Comparison of ENCODE assay signal across 12 mouse cellular contexts in genomic region chr8:121119635-121120455, GRCm38 (mm10). TPM values are rescaled to one million over a fixed set of nuclear protein-coding genes. Genes with fewer than 3 reads are reported as not detected.
DNase-seq lines count a peak whose midpoint lies in the region; ATAC-seq lines count a peak whose summit lies in the region.
"Had no signal": no experiment of that assay in that cellular context is flagged by ENCODE, and none has a peak within 500 bp of the region (broad histone marks: within the 10 kb centered on the region; RNA-seq: fewer than 3 reads in every experiment).

No protein-coding gene starts in this region.

- H3K27me3 ChIP-seq in heart, embryonic 10.5 days (ENCODE audit: insufficient read depth, poor library complexity, severe bottlenecking), result peaks cover 100% of the 10 kb centered on the region
- H3K27me3 ChIP-seq in lung, embryonic 15.5 days, result peaks cover 96% of the 10 kb centered on the region
- peaks cover 100% of the 10 kb centered on the region for H3K27me3 ChIP-seq in hindbrain, embryonic 13.5 days
- H3K27me3 ChIP-seq in neural tube, embryonic 13.5 days, result peaks cover 100% of the 10 kb centered on the region

- H3K9ac ChIP-seq in lung, embryonic 15.5 days, result no peak overlapping the region
- 0 out of 2 replicates have a peak overlapping the region, but pooled peaks have one; percentile 8 for H3K9ac ChIP-seq in hindbrain, embryonic 13.5 days
- peak overlapping the region; percentile 56 for H3K9ac ChIP-seq in neural tube, embryonic 13.5 days

- H3K27ac ChIP-seq in heart, embryonic 10.5 days, result peak overlapping the region; percentile 63
- no peak overlapping the region for H3K27ac ChIP-seq in lung, embryonic 15.5 days
- H3K27ac ChIP-seq in hindbrain, embryonic 13.5 days, result no peak overlapping the region
- no peak overlapping the region for H3K27ac ChIP-seq in neural tube, embryonic 13.5 days (replicated peaks)

- no peak for ATAC-seq in lung, embryonic 15.5 days (ENCODE audit: borderline replicate concordance, extremely low read depth, low FRiP score, low TSS enrichment)
- ATAC-seq in hindbrain, embryonic 13.5 days (ENCODE audit: low FRiP score), result no peak
- ATAC-seq in neural tube, embryonic 13.5 days (ENCODE audit: low read depth), result no peak
- no peak for ATAC-seq in monocyte, adult 5-6 weeks (replicated peaks; ENCODE audit: insufficient number of reproducible peaks, low FRiP score, low TSS enrichment, poor library complexity, severe bottlenecking)
- ATAC-seq: CD4-positive, CD25-positive, alpha-beta regulatory T cell, adult 4 months had no signal

- WGBS in heart, embryonic 10.5 days, result 12% methylated on average over 12 of the region's 12 CpGs
- WGBS in lung, embryonic 15.5 days, result 36% methylated on average over 12 of the region's 12 CpGs
- WGBS in hindbrain, embryonic 13.5 days, result 3% methylated on average over 12 of the region's 12 CpGs
- 3% methylated on average over 12 of the region's 12 CpGs for WGBS in neural tube, embryonic 13.5 days

- DNase-seq in heart, embryonic 10.5 days (ENCODE audit: low spot score), result peak; percentile 70
- DNase-seq in heart, adult 18-20 months, result no peak
- DNase-seq in lung, postnatal 4 days, result no peak
- DNase-seq in frontal cortex, adult 2 months (ENCODE audit: extremely low spot score in 1 of 2, low spot score in 1 of 2), result no peak
- DNase-seq: gastrocnemius, postnatal 10 days had no signal

- H3K36me3 ChIP-seq in heart, embryonic 10.5 days, result peaks cover 21% of the 10 kb centered on the region; the same call in 1 of the 2 replicates
- no peaks in the 10 kb centered on the region for H3K36me3 ChIP-seq in lung, embryonic 15.5 days
- H3K36me3 ChIP-seq in hindbrain, embryonic 13.5 days, result no peaks in the 10 kb centered on the region
- H3K36me3 ChIP-seq in neural tube, embryonic 13.5 days, result no peaks in the 10 kb centered on the region

- H3K4me2 ChIP-seq in lung, embryonic 15.5 days, result 0 out of 2 replicates have a peak overlapping the region, but pooled peaks have one; percentile 10
- no peak overlapping the region for H3K4me2 ChIP-seq in hindbrain, embryonic 13.5 days
- peak overlapping the region; percentile 36 for H3K4me2 ChIP-seq in neural tube, embryonic 13.5 days

- H3K9me3 ChIP-seq in heart, embryonic 10.5 days, result no peaks in the 10 kb centered on the region
- H3K9me3 ChIP-seq in lung, embryonic 15.5 days, result no peaks in the 10 kb centered on the region
- H3K9me3 ChIP-seq in hindbrain, embryonic 13.5 days, result peaks cover 10% of the 10 kb centered on the region; the same call in 1 of the 2 replicates
- H3K9me3 ChIP-seq in neural tube, embryonic 13.5 days, result no peaks in the 10 kb centered on the region

- H3K4me1 ChIP-seq in heart, embryonic 10.5 days, result peaks cover 57% of the 10 kb centered on the region
- peaks cover 30% of the 10 kb centered on the region for H3K4me1 ChIP-seq in lung, embryonic 15.5 days
- H3K4me1 ChIP-seq in hindbrain, embryonic 13.5 days (replicated peaks), result peaks cover 20% of the 10 kb centered on the region
- H3K4me1 ChIP-seq in neural tube, embryonic 13.5 days (replicated peaks), result peaks cover 23% of the 10 kb centered on the region

- H3K4me3 ChIP-seq in heart, embryonic 10.5 days, result peak overlapping the region; percentile 78
- peak overlapping the region; percentile 4; the same call in 1 of the 2 replicates for H3K4me3 ChIP-seq in lung, embryonic 15.5 days
- peak overlapping the region; percentile 11; the same call in 1 of the 2 replicates for H3K4me3 ChIP-seq in hindbrain, embryonic 13.5 days
- H3K4me3 ChIP-seq in neural tube, embryonic 13.5 days, result peak overlapping the region; percentile 41

RNA-seq across cellular contexts. Expression of gene Foxc2, which starts 3.9 kb away (rescaled TPM):
- polyA plus RNA-seq in heart, embryonic 10.5 days (2016; fragmentation: Nextera tagmentation; extraction: Ambion mirVana), result 12.4 and 14.8 TPM in 2 replicates
- total RNA-seq in heart, adult 18-20 months (2021), result 1 to 10 TPM; 1.7 to 1.9 TPM
- polyA plus RNA-seq in lung, embryonic 15.5 days (2015; fragmentation: Nextera tagmentation; extraction: Ambion mirVana), result 2.1 and 2.3 TPM in 2 replicates
- 2.8 and 4.1 TPM in 2 replicates for polyA plus RNA-seq in hindbrain, embryonic 13.5 days (2015; fragmentation: Nextera tagmentation; extraction: Ambion mirVana)
- polyA plus RNA-seq in neural tube, embryonic 13.5 days (2015; fragmentation: Nextera tagmentation; extraction: Ambion mirVana), result 6.5 and 7.6 TPM in 2 replicates
- not detected in 3 replicates for total RNA-seq in monocyte, adult 5-6 weeks (2017)
- 1.5 TPM in 2 replicates for polyA plus RNA-seq in frontal cortex, adult 2 months (2012; rRNA removed)
- total RNA-seq: common myeloid progenitor, adult 5-6 weeks; megakaryocyte progenitor cell, adult 5-6 weeks had no signal
- polyA plus RNA-seq: CD4-positive, CD25-positive, alpha-beta regulatory T cell, adult 4 months had no signal

RNA-seq across cellular contexts. Expression of gene Foxl1, which starts 7.9 kb away (rescaled TPM):
- polyA plus RNA-seq in heart, embryonic 10.5 days (2016; fragmentation: Nextera tagmentation; extraction: Ambion mirVana), result 0.53 and 2.0 TPM in 2 replicates
- under 1 TPM; 0.10 to 0.18 TPM for total RNA-seq in heart, adult 18-20 months (2021)
- 6.8 and 8.5 TPM in 2 replicates for polyA plus RNA-seq in lung, embryonic 15.5 days (2015; fragmentation: Nextera tagmentation; extraction: Ambion mirVana)
- polyA plus RNA-seq in hindbrain, embryonic 13.5 days (2015; fragmentation: Nextera tagmentation; extraction: Ambion mirVana), result 0.16 and 0.27 TPM in 2 replicates
- 0.70 and 0.84 TPM in 2 replicates for polyA plus RNA-seq in neural tube, embryonic 13.5 days (2015; fragmentation: Nextera tagmentation; extraction: Ambion mirVana)
- total RNA-seq in monocyte, adult 5-6 weeks (2017), result 0.29 TPM in 1 of 3 replicates, not detected in the others
- polyA plus RNA-seq in frontal cortex, adult 2 months (2012; rRNA removed), result 0.04 and 0.10 TPM in 2 replicates
- total RNA-seq: common myeloid progenitor, adult 5-6 weeks; megakaryocyte progenitor cell, adult 5-6 weeks had no signal
- polyA plus RNA-seq: CD4-positive, CD25-positive, alpha-beta regulatory T cell, adult 4 months had no signal

RNA-seq across cellular contexts. Expression of gene Mthfsd, which starts 11.7 kb away (rescaled TPM):
- polyA plus RNA-seq in heart, embryonic 10.5 days (2016; fragmentation: Nextera tagmentation; extraction: Ambion mirVana), result 57.0 and 58.7 TPM in 2 replicates
- total RNA-seq in heart, adult 18-20 months (2021), result 10 to 100 TPM; 12.7 to 13.0 TPM
- 60.2 and 60.8 TPM in 2 replicates for polyA plus RNA-seq in lung, embryonic 15.5 days (2015; fragmentation: Nextera tagmentation; extraction: Ambion mirVana)
- polyA plus RNA-seq in hindbrain, embryonic 13.5 days (2015; fragmentation: Nextera tagmentation; extraction: Ambion mirVana), result 53.8 and 54.1 TPM in 2 replicates
- 50.6 and 53.8 TPM in 2 replicates for polyA plus RNA-seq in neural tube, embryonic 13.5 days (2015; fragmentation: Nextera tagmentation; extraction: Ambion mirVana)
- total RNA-seq in monocyte, adult 5-6 weeks (2017), result 11.7 to 18.2 TPM (median 13.1 TPM) in 3 replicates
- polyA plus RNA-seq in frontal cortex, adult 2 months (2012; rRNA removed), result 87.9 and 95.5 TPM in 2 replicates

RNA-seq across cellular contexts. Expression of gene Foxf1, which starts 35.7 kb away (rescaled TPM):
- polyA plus RNA-seq in heart, embryonic 10.5 days (2016; fragmentation: Nextera tagmentation; extraction: Ambion mirVana), result 3.1 and 41.3 TPM in 2 replicates
- total RNA-seq in heart, adult 18-20 months (2021), result under 1 TPM; 0.15 to 0.31 TPM
- 151 and 157 TPM in 2 replicates for polyA plus RNA-seq in lung, embryonic 15.5 days (2015; fragmentation: Nextera tagmentation; extraction: Ambion mirVana)
- polyA plus RNA-seq in hindbrain, embryonic 13.5 days (2015; fragmentation: Nextera tagmentation; extraction: Ambion mirVana), result 0.96 and 1.3 TPM in 2 replicates
- polyA plus RNA-seq in neural tube, embryonic 13.5 days (2015; fragmentation: Nextera tagmentation; extraction: Ambion mirVana), result 1.2 and 2.1 TPM in 2 replicates
- 0.53 TPM in 1 of 3 replicates, not detected in the others for total RNA-seq in monocyte, adult 5-6 weeks (2017)
- 2.1 and 2.4 TPM in 2 replicates for polyA plus RNA-seq in frontal cortex, adult 2 months (2012; rRNA removed)
- total RNA-seq: common myeloid progenitor, adult 5-6 weeks; megakaryocyte progenitor cell, adult 5-6 weeks had no signal

Comparison
In these comparisons a context has a peak if more than half of its experiments do, and no peak if none do; other contexts are left out.
1. H3K4me3 ChIP-seq: peak in every context shown above with its lines; median percentile 78 in heart, embryonic 10.5 days; 41 in neural tube, embryonic 13.5 days; 11 in hindbrain, embryonic 13.5 days; 4 in lung, embryonic 15.5 days.